Mouse (Mus musculus) megakaryocyte, embryonic 14.5 days (primary cell): ENCODE data around the gene Sh3tc1.

Source experiments
- FLI1 ChIP-seq: IDR thresholded peaks from 2 replicates; pipeline ENCODE4 v1.6.1; 2012; ENCODE audit warnings: low read length, inconsistent platforms, mixed read lengths
- GATA1 ChIP-seq: IDR thresholded peaks from 3 replicates; pipeline ENCODE4 v1.6.1; 2012; ENCODE audit warnings: mixed read lengths, low read length, inconsistent platforms, borderline replicate concordance

DNA sequence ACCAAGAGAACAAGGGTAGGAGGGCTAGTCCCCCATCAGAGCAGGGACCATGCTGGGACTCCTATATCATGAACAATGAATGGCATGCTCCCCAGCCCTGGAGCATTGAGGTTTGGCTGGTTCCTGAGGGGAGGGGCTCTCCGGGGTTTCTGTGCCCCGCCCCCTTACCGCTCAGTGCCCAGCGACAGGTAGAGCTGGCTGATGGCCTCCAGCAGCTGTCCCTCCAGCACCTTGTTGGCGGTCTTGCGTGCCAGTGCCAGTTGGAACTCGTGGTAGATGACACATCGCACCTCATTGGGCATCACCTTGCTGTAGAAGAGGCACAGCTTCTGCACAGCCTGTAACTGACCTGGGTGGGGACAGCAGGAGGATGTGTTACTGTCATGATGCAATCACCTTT is 36.6 kb downstream of the Sh3tc1 start:
- no peak for TF ChIP-seq GATA1
- no peak for TF ChIP-seq FLI1
